Mouse (Mus musculus): ENCODE results near the gene 1190005I06Rik.

The 1190005I06Rik gene

DNA sequence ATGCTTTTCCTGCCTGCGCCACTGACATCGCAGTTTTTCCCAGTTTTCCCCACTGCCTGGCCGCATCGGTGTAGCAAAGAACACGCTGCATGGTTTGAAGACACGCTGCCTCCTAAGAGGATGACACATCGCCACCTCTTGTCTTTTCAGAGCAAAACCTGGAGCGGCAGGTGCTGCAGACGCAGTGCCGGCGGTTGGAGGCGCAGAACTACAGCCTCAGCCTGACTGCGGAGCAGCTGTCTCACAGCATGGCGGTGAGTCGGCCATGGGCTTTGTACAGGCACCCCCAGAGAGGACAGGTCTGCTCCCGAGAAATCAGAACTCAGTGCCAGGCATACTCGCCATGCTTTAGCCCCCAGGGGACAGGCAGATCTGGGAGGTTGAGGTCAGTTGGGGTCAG, 69.6 kb downstream of the 1190005I06Rik start:
- DNase-seq (ENCODE audit: low spot score) = no peak

DNA sequence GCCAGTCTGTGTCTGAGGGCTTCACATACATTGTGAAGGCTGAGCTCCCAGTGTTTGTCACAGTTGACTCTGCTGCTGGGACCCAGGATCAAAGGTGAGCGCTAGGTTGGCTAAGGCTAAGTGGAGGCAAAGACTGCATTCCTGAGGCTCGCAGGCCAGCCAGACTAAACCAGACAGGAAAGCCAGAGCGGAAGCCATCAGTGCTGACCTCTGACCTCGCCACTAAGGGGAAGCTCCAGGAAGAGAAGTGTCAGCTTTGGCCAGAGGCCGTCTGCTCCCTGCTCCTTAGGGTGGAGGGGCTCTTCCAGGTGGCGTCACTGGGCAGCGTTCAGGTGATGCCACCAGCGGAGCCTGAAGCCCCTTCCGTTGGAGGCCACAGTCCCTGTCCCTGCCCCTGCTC, 71.6 kb downstream of the 1190005I06Rik start:
- no peak for DNase-seq (ENCODE audit: low spot score)

DNA sequence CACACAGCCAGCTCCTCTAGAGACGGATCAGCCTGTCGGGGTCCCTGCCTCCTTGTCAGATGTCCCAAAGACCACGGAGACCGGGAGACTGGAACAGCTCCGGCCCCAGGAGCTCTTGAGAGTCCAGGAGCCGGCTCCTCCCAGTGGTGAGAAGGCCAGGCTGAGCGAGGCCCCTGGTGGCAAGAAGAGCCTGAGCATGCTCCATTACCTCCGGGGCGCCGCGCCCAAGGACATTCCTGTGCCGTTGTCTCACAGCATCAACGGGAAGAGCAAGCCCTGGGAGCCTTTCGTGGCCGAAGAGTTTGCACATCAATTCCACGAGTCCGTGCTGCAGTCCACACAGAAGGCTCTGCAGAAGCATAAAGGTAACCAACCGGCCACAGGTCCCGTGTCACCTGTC, 72.5 kb downstream of the 1190005I06Rik start:
- no peak for DNase-seq (ENCODE audit: low spot score)

DNA sequence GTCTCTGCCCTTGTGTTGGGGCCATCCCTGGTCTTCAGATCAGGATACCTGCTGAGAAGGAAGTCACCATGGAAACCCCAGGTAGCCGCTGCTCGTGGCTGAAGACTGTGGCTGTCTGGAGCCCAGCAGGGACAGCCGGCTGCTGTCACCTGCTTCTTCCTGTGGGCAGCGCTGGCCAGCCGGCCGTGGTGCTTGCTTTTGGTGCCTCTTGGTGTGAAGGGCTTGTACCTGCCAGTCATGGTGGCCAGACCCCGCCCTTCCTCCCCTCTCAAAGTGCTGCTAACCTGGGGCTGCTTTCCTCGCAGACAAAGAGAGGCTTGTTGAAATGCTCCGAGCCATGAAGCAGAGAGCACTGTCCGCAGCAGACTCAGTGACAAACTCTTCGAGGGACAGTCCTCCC, 73.6 kb downstream of the 1190005I06Rik start:
- no peak for DNase-seq (ENCODE audit: low spot score)

DNA sequence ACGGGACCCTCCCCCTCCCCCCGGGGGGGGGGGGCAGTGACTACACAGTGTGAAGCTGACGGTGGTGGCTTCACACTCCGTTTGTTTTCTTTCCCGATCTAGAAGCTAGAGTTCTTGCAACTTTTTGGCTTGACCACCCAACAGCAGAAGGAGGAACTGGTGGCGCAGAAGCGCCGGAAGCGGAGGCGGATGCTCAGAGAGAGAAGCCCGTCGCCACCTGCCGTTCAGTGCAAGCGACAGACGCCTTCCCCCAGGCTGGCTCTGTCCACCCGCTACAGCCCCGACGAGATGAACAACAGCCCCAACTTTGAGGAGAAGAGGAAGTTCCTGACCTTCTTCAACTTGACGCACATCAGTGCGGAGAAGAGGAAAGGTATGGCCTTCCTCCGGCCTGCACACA, 74.9 kb downstream of the 1190005I06Rik start:
- DNase-seq (ENCODE audit: low spot score) = no peak

DNA sequence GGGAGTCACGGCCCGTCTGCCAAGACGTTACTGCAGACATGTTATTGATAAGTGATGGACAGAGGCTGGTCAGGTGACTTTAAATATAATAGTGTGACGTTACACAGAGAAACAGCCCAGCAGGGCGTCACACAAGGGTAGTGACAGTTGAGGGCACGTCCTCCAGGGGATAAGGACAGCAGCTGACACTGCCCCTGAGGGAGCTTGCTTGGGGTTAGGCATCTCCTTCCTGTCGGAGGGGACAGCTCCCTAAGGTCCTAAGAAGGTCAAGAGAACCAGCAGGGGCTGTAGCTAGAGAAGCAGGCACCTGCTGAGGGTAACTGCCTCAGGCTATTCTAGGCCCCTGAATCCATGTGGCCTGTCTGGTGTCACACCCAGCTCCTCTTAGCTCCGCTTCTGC, 75.9 kb downstream of the 1190005I06Rik start:
- no peak for DNase-seq (ENCODE audit: low spot score)

DNA sequence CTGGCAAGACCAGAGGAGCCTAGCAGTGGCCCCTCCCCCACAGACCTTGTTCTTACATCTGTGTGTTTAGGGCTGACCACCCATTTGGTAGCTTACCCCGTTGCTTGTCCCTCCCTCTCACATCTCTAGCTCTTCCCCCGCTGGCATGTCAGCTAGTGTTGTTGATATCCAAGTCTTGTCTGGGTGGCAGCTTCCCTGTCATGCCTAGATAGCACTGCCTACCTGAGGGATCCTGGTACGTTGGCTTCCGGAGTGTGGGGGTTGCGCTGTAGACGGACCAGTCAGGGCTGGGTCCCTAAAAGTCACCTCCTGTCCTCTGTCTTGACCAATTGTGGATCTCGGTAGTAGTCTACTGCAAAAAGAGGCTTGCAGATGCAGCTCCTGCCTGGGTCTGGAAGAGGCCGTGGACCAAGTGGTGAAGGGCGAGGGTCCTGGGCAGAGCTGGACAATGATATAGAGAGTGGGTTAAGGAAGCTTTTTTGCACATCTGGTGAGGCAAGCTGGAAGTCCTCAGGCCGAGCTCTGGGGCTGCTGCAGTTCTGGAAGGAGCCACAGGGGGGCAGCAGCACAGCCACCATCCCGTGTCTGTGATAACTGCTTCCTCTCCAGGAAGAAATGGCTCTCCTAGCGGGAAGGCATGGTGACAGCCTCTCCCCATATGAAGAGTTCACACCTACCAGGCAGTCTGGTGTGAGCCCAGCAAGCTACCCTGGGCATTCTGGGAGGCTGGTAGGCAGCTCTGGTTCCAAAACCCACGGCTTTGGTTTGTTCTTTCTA, 77.3 kb downstream of the 1190005I06Rik start:
- peak; percentile 67 for DNase-seq (ENCODE audit: low spot score)

DNA sequence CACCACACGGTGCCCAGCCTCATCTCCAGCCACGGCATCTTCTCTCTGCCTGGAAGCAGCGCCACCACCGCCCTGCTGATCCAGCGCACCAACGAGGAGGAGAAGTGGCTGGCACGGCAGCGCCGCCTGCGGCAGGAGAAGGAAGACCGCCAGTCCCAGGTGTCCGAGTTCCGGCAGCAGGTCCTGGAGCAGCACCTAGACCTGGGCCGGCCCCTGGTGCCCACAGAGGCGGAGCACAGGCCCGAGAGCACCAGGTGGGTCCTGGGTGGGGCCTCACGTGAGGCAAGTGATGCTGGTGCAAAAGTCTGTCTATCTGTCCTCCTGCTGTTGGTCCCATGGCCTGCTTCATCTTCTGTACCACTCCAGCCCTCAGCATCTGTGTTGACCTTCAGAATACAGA, 78.3 kb downstream of the 1190005I06Rik start:
- DNase-seq (ENCODE audit: low spot score) = no peak

DNA sequence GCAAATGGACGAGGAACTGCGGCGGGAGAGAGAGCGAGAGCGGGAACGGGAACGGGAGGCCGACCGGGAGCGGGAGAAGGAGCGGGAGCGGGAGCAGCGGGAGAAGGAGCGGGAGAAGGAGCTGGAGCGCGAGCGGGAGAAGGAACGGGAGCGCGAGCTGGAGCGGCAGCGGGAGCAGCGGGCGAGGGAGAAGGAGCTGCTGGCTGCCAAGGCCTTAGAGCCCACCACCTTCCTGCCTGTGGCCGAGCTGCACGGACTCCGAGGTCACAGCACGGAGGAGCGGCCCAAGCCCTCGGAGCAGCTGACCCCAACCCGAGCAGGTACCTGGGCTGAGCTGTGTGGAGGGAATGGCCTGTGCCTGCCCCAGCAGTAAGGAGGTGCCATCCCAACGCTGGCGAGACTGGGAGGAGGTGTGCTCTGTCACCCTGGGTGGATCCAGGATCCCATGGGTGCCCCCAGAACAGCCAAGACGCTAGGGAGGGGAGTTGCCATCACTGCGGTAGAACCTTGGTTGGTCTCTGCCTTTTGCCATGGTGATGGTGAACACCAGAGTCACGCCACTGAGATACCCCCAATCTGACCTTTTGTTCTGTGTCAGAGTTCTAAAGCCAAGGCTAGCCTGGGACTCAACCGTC, 79.2 kb downstream of the 1190005I06Rik start:
- DNase-seq (ENCODE audit: low spot score) = no peak

DNA sequence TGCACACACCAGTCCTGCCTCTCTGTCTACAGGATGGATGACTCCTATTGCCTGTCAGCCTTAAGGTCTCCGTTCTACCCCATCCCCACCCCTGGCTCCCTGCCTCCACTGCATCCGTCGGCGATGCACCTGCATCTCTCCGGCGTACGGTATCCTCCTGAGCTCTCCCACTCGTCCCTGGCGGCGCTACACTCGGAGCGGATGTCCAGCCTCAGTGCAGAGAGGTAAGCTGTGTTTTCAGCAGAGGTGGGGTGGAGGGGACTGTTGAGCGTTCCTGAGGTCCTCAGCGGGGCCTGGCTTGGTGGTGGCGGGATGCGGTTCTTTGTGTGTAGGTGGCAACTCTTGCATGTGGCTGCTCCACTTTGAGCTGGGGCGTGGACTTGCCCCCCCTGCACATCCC, 79.7 kb downstream of the 1190005I06Rik start:
- no peak for DNase-seq (ENCODE audit: low spot score)

DNA sequence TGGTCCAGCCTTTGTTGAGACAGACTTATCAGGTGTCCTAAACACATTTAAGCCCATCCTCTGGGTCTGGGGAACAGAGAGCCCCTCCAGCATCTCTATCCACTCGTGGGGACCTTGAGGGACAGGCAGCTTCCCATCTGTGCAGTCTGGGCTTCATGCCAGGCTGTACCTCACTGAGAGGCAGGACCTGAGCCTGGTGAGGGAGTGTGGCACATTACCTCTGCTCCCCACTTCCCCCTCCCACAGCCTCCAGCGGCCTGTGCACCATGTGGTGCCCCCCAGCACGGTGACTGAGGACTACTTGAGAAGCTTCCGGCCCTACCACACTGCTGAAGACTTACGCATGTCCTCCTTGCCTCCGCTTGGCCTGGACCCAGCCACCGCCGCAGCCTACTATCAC, 80.8 kb downstream of the 1190005I06Rik start:
- no peak for DNase-seq (ENCODE audit: low spot score)

DNA sequence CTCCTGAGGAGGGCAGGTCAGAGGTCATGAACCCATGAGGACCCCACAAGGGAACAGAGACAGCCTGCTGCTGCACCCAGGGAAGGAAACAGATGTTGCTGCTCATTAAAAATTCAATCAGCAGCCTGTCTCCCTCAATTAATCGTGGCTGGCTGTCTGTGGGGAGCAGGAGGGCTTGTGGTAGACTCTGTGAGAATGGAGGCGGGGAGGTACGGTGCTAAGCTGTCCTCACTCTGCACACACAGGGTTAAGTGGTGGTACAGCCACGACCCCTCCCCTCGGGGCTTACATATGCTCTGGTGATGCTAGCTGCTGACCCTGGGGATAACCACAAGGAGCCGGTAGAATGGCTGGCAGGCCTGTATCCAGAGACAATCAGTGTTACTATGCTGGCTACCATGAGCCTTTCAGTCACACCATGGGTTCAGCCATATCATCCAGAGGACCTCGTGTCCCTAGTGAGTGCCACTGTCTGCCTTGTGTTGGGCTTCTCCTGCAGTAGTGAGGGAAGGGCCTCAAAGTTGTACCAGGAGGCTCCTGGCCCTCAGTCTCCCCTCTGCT, 82.2 kb downstream of the 1190005I06Rik start:
- DNase-seq (ENCODE audit: low spot score) = no peak

DNA sequence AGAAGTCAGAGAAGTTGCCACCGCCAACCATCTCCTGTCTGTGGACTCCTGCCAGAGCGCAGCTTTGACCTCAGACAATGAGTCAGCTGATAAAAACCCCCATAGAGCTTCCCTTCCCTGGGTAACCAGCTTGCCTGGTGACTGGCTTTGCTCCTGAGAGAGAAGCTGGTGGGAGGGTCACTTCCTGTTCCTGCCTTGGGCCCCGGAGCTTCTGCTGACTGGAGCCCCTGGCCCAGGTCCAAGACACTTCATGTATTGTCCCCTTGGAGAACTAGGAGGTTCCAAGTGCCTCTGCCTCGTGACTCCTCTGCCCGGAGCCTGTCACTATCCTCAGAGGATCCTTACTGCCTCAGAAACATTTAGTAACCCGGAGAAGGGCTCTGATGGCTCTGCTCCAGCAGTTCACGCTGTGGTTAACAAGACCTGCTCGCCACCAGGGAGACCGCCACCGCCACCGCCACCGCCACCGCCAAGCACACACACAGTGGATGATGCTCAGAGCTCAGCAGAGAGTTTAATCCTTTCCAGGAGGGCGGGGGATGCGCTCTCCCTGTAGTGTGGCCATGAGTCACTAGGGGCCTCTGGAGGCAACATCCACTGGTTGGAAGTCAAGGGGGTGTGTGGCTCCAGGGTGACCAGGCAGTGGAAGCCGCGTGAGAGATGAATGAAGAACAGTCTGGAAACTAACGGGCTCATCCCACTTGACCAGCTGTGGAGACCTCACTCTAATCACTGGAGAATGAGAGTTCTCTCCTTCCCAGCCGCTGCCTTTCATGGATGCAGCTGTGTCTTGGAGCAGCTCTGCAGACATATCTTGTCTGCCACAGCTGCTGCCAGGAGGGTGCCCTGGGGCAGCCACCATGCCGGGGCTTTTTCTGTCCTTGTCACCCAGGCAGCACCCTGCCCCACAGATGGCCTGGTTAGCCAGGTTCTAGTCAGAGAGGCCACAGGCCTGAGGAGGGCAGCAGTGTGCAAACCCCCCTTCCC, 83.3 kb downstream of the 1190005I06Rik start:
- DNase-seq (ENCODE audit: low spot score) = no peak

DNA sequence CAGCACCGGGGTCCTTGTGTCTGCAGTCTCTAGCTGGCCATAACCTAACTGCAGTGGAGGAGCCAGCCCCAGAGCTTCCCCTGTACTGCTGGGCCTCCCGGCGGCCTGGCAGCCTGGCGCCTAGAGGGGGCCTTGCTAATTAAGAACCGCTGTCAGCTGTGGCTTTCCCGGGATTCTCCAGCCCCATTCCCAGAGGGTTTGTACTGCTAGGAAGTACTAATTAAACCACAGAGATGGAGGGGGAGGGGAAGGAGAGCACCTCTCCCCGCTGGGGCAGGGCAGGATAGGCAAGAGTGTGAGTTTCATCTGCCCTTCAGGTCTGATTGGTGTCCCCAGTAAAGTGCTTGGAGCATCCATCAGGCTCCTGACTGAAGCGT, 84.1 kb downstream of the 1190005I06Rik start:
- DNase-seq (ENCODE audit: low spot score) = no peak

DNA sequence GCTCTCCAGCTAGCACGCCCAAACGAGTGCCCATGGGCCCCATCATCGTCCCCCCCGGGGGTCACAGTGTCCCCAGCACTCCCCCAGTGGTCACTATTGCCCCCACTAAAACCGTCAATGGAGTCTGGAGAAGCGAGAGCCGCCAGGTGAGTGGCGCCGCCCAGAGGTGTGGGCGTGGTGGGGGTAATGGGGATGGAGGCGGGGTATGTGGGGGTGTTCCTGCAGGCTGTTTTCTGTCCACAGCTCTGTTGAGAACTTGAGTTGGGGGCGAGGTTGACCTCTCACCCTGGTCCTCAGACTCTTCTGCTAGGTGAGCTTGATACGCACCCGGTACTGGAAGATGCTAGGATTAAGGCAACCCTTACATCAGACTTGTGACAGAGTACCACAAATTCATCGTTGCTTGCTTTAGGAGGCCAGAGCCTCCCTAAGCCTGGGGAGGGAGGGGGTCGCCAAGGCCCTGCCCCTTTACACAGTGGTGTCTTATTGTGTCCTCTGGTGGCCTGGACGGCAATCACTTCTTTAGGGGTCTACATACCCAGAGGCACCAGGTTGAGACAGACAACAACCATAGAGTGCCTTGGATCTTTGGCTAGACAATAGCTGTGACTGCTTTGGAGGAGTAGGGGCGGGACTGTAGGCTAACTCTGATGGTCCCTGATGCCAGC, 84.6 kb downstream of the 1190005I06Rik start:
- no peak for DNase-seq (ENCODE audit: low spot score)

DNA sequence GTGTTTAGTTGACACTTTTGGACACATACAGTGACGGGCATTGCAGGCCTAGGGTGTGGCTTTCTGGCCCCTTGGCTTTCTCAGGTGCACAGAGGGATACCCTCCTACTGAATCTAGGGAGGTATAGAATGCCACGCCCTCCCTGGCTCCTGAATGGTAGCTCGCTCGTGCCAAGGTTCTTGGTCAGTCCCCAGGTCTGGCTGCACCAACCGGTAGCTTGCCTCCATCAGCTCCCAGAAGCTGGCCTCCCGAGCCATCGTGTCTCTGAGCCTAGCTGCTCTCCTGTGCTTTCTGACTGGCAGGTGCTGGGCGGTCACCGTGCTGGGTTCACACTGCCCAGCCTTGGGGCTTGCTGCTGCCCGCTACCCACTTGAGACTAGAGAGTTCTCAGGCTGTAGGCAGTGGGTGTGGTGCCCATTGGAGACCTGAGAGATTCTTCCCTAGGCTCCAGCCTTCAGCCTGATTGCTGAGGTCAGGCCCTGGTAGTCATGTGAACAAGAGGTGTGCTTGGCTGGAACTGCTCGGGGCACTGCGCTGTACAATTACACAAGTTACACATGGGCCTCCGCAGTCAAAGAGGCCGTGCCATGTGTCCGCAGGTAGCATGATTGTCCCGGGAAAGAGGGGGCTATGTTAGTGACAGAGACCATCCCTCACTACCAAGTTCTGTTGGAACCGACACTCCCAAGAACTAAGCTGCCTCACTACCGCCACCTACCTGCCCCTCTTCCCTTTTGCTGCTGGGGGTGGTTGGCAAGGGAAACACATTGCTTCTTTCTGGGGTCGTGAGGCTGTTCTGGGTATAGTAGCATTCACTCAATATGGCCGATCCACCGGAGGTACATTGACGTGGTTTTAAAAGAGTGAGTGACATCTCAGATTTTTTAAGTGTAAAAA, 85.6 kb downstream of the 1190005I06Rik start:
- no peak for DNase-seq (ENCODE audit: low spot score)

DNA sequence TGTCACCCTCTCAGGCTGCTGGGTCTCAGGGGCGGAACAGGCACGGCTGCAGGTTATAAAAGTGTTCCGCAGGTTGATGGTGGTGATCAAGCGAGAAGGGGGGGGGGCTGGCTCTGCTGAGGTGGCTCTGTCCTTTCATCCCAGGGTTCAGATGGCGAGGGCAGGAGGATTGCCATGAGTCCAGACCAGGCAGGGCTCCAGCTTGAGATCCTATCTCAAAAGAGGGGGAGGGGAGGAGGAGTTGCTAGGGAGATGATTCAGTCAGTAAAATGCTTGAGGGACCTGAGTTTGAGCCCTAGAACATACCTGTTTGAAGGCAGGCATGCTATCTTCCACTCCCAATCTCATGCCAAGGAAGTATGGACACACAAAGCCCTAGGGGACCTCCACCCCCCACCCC, 86.9 kb downstream of the 1190005I06Rik start:
- DNase-seq (ENCODE audit: low spot score) = no peak

DNA sequence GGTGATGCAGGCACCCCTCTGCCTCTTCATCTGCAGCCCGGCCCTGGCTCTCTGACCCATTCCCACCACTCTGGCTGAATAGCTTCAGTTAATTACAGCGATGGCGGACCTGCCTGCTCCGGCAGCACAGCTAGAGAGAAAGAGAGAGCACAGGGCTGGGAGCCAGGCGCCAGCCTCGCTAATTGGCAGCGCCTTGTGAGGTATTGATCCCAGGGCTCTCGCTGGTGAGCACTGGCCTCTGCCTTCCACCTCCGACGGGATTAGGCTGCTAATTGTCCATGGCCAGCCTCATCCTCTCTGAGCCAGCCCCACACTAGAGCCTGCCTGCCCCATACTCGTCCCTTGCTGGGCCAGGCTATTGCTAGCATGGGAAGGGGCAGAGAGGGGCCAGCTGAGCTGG, 87.8 kb downstream of the 1190005I06Rik start:
- no peak for DNase-seq (ENCODE audit: low spot score)
